In the genomic region with DNA sequence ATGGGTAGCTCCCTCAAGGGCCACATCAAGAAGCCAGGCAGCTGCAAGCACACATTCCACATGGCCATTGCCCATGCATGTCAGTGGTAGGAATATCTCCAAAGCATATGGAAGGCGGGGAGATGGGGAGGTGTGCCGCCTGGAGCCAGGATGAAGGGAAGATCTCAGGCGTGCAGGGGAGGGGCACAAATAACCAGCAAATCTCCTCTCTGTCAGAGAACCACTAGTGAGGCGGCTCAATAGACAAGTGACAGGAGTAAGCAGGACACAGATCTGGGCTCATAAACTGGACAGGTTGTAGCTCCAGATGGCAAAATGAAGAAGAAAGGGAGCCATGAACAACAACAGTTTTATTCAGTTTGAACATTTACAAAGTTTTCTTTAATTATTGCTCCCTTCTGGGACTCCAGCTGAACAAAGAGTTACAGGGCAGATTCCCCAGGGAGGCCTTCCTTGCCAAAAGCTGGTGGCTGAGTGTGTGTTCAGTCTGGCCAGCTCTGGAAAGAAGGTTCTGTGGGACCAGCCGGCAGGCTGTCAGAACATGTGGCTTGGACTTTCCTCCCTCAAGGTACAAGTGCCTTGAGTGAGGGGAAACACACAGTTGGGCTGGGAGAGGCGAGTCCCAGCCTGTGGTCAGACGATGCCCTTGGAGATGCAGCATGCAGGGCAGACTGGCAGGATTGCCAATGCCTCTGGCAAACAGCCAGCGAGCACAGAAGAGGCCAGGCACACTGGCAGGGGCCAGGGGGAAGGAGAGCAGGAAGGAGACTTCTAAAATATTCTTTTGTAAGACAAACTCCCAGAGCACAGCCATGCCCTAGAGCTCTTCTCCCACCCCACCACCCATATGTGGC, we compare ENCODE assay signal across 8 mouse cellular contexts.
DNase-seq lines count a peak whose midpoint lies in the region; ATAC-seq and TF ChIP-seq lines count a peak whose summit lies in the region.

No protein-coding gene starts in this region.

- TF ChIP-seq CTCF in heart, postnatal 0 days (IDR thresholded peaks at IDR 0.05; ENCODE audit: low read depth) = no peak

- H3K36me3 ChIP-seq in forebrain, embryonic 14.5 days (ENCODE audit: control insufficient read depth, insufficient read depth, low read length) = no peaks in the 10 kb centered on the region
- no peaks in the 10 kb centered on the region for H3K36me3 ChIP-seq in forebrain, embryonic 11.5 days (ENCODE audit: control insufficient read depth, insufficient read depth, low read length)
- H3K36me3 ChIP-seq in heart, postnatal 0 days (replicated peaks; ENCODE audit: control insufficient read depth, insufficient read depth, low read length) = no peaks in the 10 kb centered on the region

- H3K4me1 ChIP-seq in forebrain, embryonic 14.5 days (ENCODE audit: control insufficient read depth, insufficient read depth, low read length) = peaks cover 13% of the 10 kb centered on the region
- H3K4me1 ChIP-seq in forebrain, embryonic 11.5 days (replicated peaks; ENCODE audit: control insufficient read depth, insufficient read depth, low read length) = 0 out of 2 replicates have a peak, but pooled peaks cover 3% of the 10 kb centered on the region
- H3K4me1 ChIP-seq in heart, postnatal 0 days (ENCODE audit: control insufficient read depth, insufficient read depth) = peaks cover 11% of the 10 kb centered on the region; the same call in 1 of the 2 replicates

- peak overlapping the region; percentile 58 for H3K27ac ChIP-seq in forebrain, embryonic 14.5 days (ENCODE audit: low read depth, low read length)
- H3K27ac ChIP-seq in forebrain, embryonic 11.5 days (ENCODE audit: low read depth, low read length) = no peak overlapping the region
- H3K27ac ChIP-seq in heart, postnatal 0 days (ENCODE audit: low read depth) = no peak overlapping the region

- peak; percentile 75 for DNase-seq in forebrain, embryonic 14.5 days (ENCODE audit: low spot score)
- no peak for DNase-seq in forebrain, embryonic 11.5 days (ENCODE audit: low spot score)
- peak; percentile 19 to 22 for DNase-seq in urinary bladder, adult 18-20 months (ENCODE audit: low spot score in 2 of 2)
- DNase-seq in urinary bladder, postnatal 10 days (ENCODE audit: low spot score) = no peak
- peak; percentile 19 for DNase-seq in heart, postnatal 0 days (ENCODE audit: low spot score)
- DNase-seq in layer of hippocampus, postnatal 36 days = peak; percentile 49 to 59
- peak; percentile 39 to 64 for DNase-seq in urinary bladder, postnatal 4 days (ENCODE audit: low spot score in 2 of 2)
- DNase-seq in left cerebral cortex, adult 8-10 months (ENCODE audit: low spot score in 2 of 2) = no peak

- no peak overlapping the region for H3K9ac ChIP-seq in forebrain, embryonic 14.5 days (ENCODE audit: low read length)
- no peak overlapping the region for H3K9ac ChIP-seq in forebrain, embryonic 11.5 days (ENCODE audit: low read length)
- H3K9ac ChIP-seq in heart, postnatal 0 days (replicated peaks; ENCODE audit: low read depth, low read length) = no peak overlapping the region

- no peak overlapping the region for H3K4me3 ChIP-seq in forebrain, embryonic 14.5 days (ENCODE audit: low read depth, low read length)
- no peak overlapping the region for H3K4me3 ChIP-seq in forebrain, embryonic 11.5 days (ENCODE audit: low read depth, low read length)
- H3K4me3 ChIP-seq in heart, postnatal 0 days (ENCODE audit: low read depth, low read length) = no peak overlapping the region

- peak; percentile 84 for ATAC-seq in forebrain, embryonic 14.5 days
- ATAC-seq in forebrain, embryonic 11.5 days (replicated peaks; ENCODE audit: low FRiP score) = no peak
- ATAC-seq in heart, postnatal 0 days (ENCODE audit: insufficient read depth, low read depth) = peak; percentile 57; the same call in 1 of the 2 replicates

- TF ChIP-seq EP300 in heart, postnatal 0 days (IDR thresholded peaks at IDR 0.05; ENCODE audit: low read depth) = no peak

- no peaks in the 10 kb centered on the region for H3K27me3 ChIP-seq in forebrain, embryonic 14.5 days (replicated peaks; ENCODE audit: control insufficient read depth, insufficient read depth, low read length)
- H3K27me3 ChIP-seq in forebrain, embryonic 11.5 days (ENCODE audit: control insufficient read depth, insufficient read depth, low read length) = no peaks in the 10 kb centered on the region
- no peaks in the 10 kb centered on the region for H3K27me3 ChIP-seq in heart, postnatal 0 days (ENCODE audit: control insufficient read depth, insufficient read depth, low read length)

- no peak overlapping the region for H3K4me2 ChIP-seq in forebrain, embryonic 14.5 days (ENCODE audit: low read length)
- no peak overlapping the region for H3K4me2 ChIP-seq in forebrain, embryonic 11.5 days (ENCODE audit: low read depth, low read length, severe bottlenecking)
- H3K4me2 ChIP-seq in heart, postnatal 0 days (ENCODE audit: low read depth, low read length) = no peak overlapping the region

- 48% methylated on average over 8 of the region's 8 CpGs for WGBS in forebrain, embryonic 14.5 days
- 81% methylated on average over 8 of the region's 8 CpGs for WGBS in forebrain, embryonic 11.5 days
- 57% methylated on average over 8 of the region's 8 CpGs for WGBS in heart, postnatal 0 days

- H3K9me3 ChIP-seq in forebrain, embryonic 14.5 days (replicated peaks; ENCODE audit: control insufficient read depth, low read length) = no peaks in the 10 kb centered on the region
- no peaks in the 10 kb centered on the region for H3K9me3 ChIP-seq in forebrain, embryonic 11.5 days (ENCODE audit: control insufficient read depth, low read length)
- no peaks in the 10 kb centered on the region for H3K9me3 ChIP-seq in heart, postnatal 0 days (replicated peaks; ENCODE audit: control insufficient read depth, low read length)

Comparison
In these comparisons a context has a peak if more than half of its experiments do, and no peak if none do; other contexts are left out.
1. DNase-seq: peak in forebrain, embryonic 14.5 days (single experiment), urinary bladder, adult 18-20 months (2 of 2), heart, postnatal 0 days (single experiment), layer of hippocampus, postnatal 36 days (2 of 2) and urinary bladder, postnatal 4 days (2 of 2); none in forebrain, embryonic 11.5 days (single experiment), urinary bladder, postnatal 10 days (single experiment) and left cerebral cortex, adult 8-10 months (0 of 2).